Comparison of ENCODE assay signal across 8 mouse cellular contexts in the genomic region with DNA sequence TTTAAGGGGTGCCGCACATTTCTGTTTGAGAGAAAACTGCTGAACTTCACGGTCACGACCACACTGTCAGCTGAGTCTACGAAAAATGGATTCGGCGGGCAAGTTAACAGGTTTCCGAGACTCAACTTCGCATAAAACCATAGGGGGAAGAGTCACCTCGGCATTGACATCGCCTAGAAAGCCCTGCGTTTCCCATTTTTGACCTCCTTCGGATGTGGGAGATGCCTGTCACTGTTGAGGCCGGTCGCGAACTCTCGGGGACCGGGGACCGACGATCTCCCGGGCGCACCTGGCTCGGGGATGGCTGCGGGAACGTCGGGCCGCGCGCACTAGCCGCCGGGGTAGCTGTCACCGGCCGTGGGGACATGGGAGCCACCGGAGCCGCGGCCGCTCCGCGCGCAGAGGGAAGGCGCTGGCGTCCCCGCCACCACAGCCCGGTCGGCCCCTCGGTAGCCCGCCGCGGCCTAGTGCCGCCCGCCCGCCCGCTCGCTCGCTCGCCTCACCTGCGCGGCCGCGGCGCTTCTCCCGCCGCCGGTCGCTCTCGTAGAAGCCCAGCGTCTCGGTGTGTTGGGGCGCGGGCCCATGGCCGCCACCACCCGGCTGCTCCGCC. TPM values are rescaled to one million over a fixed set of nuclear protein-coding genes. Genes with fewer than 3 reads are reported as not detected.
A peak's percentile ranks its signal among the peaks of the same experiment; 100 is the strongest.
DNase-seq lines count a peak whose midpoint lies in the region; ATAC-seq lines count a peak whose summit lies in the region.

No protein-coding gene starts in this region.

- H3K4me2 ChIP-seq in embryonic facial prominence, embryonic 12.5 days (replicated peaks) = peak overlapping the region; percentile 60
- H3K4me2 ChIP-seq in heart, embryonic 14.5 days (ENCODE audit: low read length) = peak overlapping the region; percentile 90
- peak overlapping the region; percentile 81 for H3K4me2 ChIP-seq in limb, embryonic 11.5 days (ENCODE audit: low read depth, severe bottlenecking)
- H3K4me2 ChIP-seq in midbrain, embryonic 11.5 days = peak overlapping the region; percentile 75
- H3K4me2 ChIP-seq in stomach, embryonic 16.5 days (ENCODE audit: low read depth, low read length) = peak overlapping the region; percentile 77

- H3K36me3 ChIP-seq in embryonic facial prominence, embryonic 12.5 days = no peaks in the 10 kb centered on the region
- H3K36me3 ChIP-seq in heart, embryonic 14.5 days (ENCODE audit: control insufficient read depth, insufficient read depth, low read length) = no peaks in the 10 kb centered on the region
- no peaks in the 10 kb centered on the region for H3K36me3 ChIP-seq in limb, embryonic 11.5 days (ENCODE audit: control insufficient read depth, insufficient read depth, low read length)
- no peaks in the 10 kb centered on the region for H3K36me3 ChIP-seq in midbrain, embryonic 11.5 days (ENCODE audit: control insufficient read depth, insufficient read depth, low read length)
- H3K36me3 ChIP-seq in stomach, embryonic 16.5 days (ENCODE audit: control insufficient read depth, insufficient read depth, low read length) = no peaks in the 10 kb centered on the region

- H3K27ac ChIP-seq in embryonic facial prominence, embryonic 12.5 days = peak overlapping the region; percentile 87
- H3K27ac ChIP-seq in heart, embryonic 14.5 days (replicated peaks in 1 of 2; ENCODE audit: control insufficient read depth in 1 of 2, insufficient read depth in 1 of 2, low read depth in 2 of 2, low read length in 2 of 2) = peak overlapping the region; percentile 89 to 93
- peak overlapping the region; percentile 86 for H3K27ac ChIP-seq in limb, embryonic 11.5 days (replicated peaks; ENCODE audit: low read depth, low read length)
- H3K27ac ChIP-seq in midbrain, embryonic 11.5 days (ENCODE audit: low read depth, low read length) = peak overlapping the region; percentile 83
- H3K27ac ChIP-seq in stomach, embryonic 16.5 days (ENCODE audit: low read length) = peak overlapping the region; percentile 84

- peak overlapping the region; percentile 87 for H3K4me3 ChIP-seq in embryonic facial prominence, embryonic 12.5 days
- peak overlapping the region; percentile 96 to 99 for H3K4me3 ChIP-seq in heart, embryonic 14.5 days (ENCODE audit: control insufficient read depth in 1 of 2, insufficient read depth in 1 of 2, low read depth in 1 of 2, low read length in 2 of 2)
- peak overlapping the region; percentile 87 for H3K4me3 ChIP-seq in limb, embryonic 11.5 days (ENCODE audit: low read depth, low read length)
- H3K4me3 ChIP-seq in midbrain, embryonic 11.5 days (ENCODE audit: low read depth, low read length) = peak overlapping the region; percentile 89
- peak overlapping the region; percentile 84 for H3K4me3 ChIP-seq in stomach, embryonic 16.5 days (replicated peaks; ENCODE audit: low read length)

- no peaks in the 10 kb centered on the region for H3K9me3 ChIP-seq in embryonic facial prominence, embryonic 12.5 days
- H3K9me3 ChIP-seq in heart, embryonic 14.5 days (ENCODE audit: control insufficient read depth, low read length) = no peaks in the 10 kb centered on the region
- no peaks in the 10 kb centered on the region for H3K9me3 ChIP-seq in limb, embryonic 11.5 days (ENCODE audit: control insufficient read depth, low read length)
- no peaks in the 10 kb centered on the region for H3K9me3 ChIP-seq in midbrain, embryonic 11.5 days (ENCODE audit: control insufficient read depth, low read length)
- H3K9me3 ChIP-seq in stomach, embryonic 16.5 days (replicated peaks; ENCODE audit: control insufficient read depth, low read length) = no peaks in the 10 kb centered on the region

- ATAC-seq in CD4-positive, CD25-positive, alpha-beta regulatory T cell, adult 4 months = peak; percentile 31
- no peak; the same call in none of the 2 replicates for ATAC-seq in embryonic facial prominence, embryonic 12.5 days (ENCODE audit: insufficient number of reproducible peaks, insufficient read depth, low FRiP score, low TSS enrichment)
- peak; percentile 58; the same call in 1 of the 2 replicates for ATAC-seq in heart, embryonic 14.5 days (ENCODE audit: insufficient number of reproducible peaks, insufficient read depth, low FRiP score, low read depth)
- ATAC-seq in limb, embryonic 11.5 days (ENCODE audit: insufficient number of reproducible peaks, low FRiP score, low TSS enrichment, low read depth) = peak; percentile 78
- no peak; the same call in 1 of the 2 replicates for ATAC-seq in midbrain, embryonic 11.5 days (ENCODE audit: low FRiP score)
- ATAC-seq in stomach, embryonic 16.5 days (ENCODE audit: insufficient read depth, low FRiP score) = peak; percentile 73

- H3K9ac ChIP-seq in embryonic facial prominence, embryonic 12.5 days = peak overlapping the region; percentile 95
- H3K9ac ChIP-seq in heart, embryonic 14.5 days (ENCODE audit: low read length) = peak overlapping the region; percentile 96
- H3K9ac ChIP-seq in limb, embryonic 11.5 days (ENCODE audit: low read length) = peak overlapping the region; percentile 97
- H3K9ac ChIP-seq in midbrain, embryonic 11.5 days (ENCODE audit: low read length) = peak overlapping the region; percentile 96
- peak overlapping the region; percentile 95 for H3K9ac ChIP-seq in stomach, embryonic 16.5 days (ENCODE audit: low read length)

- under 1% methylated on average over 44 of the region's 72 CpGs for WGBS in embryonic facial prominence, embryonic 12.5 days
- under 1% methylated on average over 57 of the region's 72 CpGs for WGBS in heart, embryonic 14.5 days
- under 1% methylated on average over 36 of the region's 72 CpGs for WGBS in limb, embryonic 11.5 days
- under 1% methylated on average over 60 of the region's 72 CpGs for WGBS in midbrain, embryonic 11.5 days
- WGBS in stomach, embryonic 16.5 days = under 1% methylated on average over 68 of the region's 72 CpGs

- DNase-seq in gastrocnemius, adult 18-20 months (ENCODE audit: low spot score) = peak; percentile 9
- DNase-seq in gastrocnemius, adult 8-10 months (ENCODE audit: low spot score in 2 of 2) = no peak
- peak; percentile 56 for DNase-seq in limb, embryonic 11.5 days (ENCODE audit: low spot score)
- DNase-seq in midbrain, embryonic 11.5 days (ENCODE audit: low spot score, missing footprints) = peak; percentile 95

- peaks cover 28% of the 10 kb centered on the region; the same call in 1 of the 2 replicates for H3K4me1 ChIP-seq in embryonic facial prominence, embryonic 12.5 days
- peaks cover 4 to 29% of the 10 kb centered on the region in 2 experiments; a peak in 3 of 4 replicates for H3K4me1 ChIP-seq in heart, embryonic 14.5 days (ENCODE audit: control insufficient read depth in 2 of 2, insufficient read depth in 2 of 2, low read length in 2 of 2)
- H3K4me1 ChIP-seq in limb, embryonic 11.5 days (ENCODE audit: control insufficient read depth, insufficient read depth, low read length) = peaks cover 9% of the 10 kb centered on the region; the same call in 1 of the 2 replicates
- peaks cover 25% of the 10 kb centered on the region for H3K4me1 ChIP-seq in midbrain, embryonic 11.5 days (ENCODE audit: control insufficient read depth, insufficient read depth, low read length)
- H3K4me1 ChIP-seq in stomach, embryonic 16.5 days (ENCODE audit: control insufficient read depth, insufficient read depth, low read length) = peaks cover 17% of the 10 kb centered on the region

- H3K27me3 ChIP-seq in embryonic facial prominence, embryonic 12.5 days = no peaks in the 10 kb centered on the region
- no peaks in the 10 kb centered on the region for H3K27me3 ChIP-seq in heart, embryonic 14.5 days (ENCODE audit: control insufficient read depth, insufficient read depth, low read length)
- no peaks in the 10 kb centered on the region for H3K27me3 ChIP-seq in limb, embryonic 11.5 days (ENCODE audit: control insufficient read depth, insufficient read depth, low read length)
- H3K27me3 ChIP-seq in midbrain, embryonic 11.5 days (ENCODE audit: control insufficient read depth, insufficient read depth, low read length) = no peaks in the 10 kb centered on the region
- no peaks in the 10 kb centered on the region for H3K27me3 ChIP-seq in stomach, embryonic 16.5 days (ENCODE audit: control insufficient read depth, insufficient read depth, low read length)

RNA-seq across cellular contexts. Expression of a gene that starts 0.4 kb away (rescaled TPM):
- 10 to 100 TPM; 39.8 to 41.2 TPM for total RNA-seq in gastrocnemius, adult 18-20 months (2021)
- total RNA-seq in gastrocnemius, adult 8-10 months (2022) = 10 to 100 TPM; 38.3 to 45.8 (median 41.1) TPM
- polyA plus RNA-seq in CD4-positive, CD25-positive, alpha-beta regulatory T cell, adult 4 months (2017; shearing (Covaris generic)) = 10 to 100 TPM; 12.8 to 17.0 TPM
- polyA plus RNA-seq in embryonic facial prominence, embryonic 12.5 days (2016; fragmentation: Nextera tagmentation; extraction: Ambion mirVana) = 39.2 and 40.5 TPM in 2 replicates
- 25.6 and 26.1 TPM in 2 replicates for polyA plus RNA-seq in heart, embryonic 14.5 days (2014; fragmentation: Nextera tagmentation; extraction: Ambion mirVana)
- polyA plus RNA-seq in limb, embryonic 11.5 days (2014; fragmentation: Nextera tagmentation; extraction: Ambion mirVana) = 35.3 and 36.1 TPM in 2 replicates
- 27.8 and 30.3 TPM in 2 replicates for polyA plus RNA-seq in midbrain, embryonic 11.5 days (2014; fragmentation: Nextera tagmentation; extraction: Ambion mirVana)
- 28.4 and 31.7 TPM in 2 replicates for polyA plus RNA-seq in stomach, embryonic 16.5 days (2015; fragmentation: Nextera tagmentation; extraction: Ambion mirVana)

Comparison
In these comparisons a context has a peak if more than half of its experiments do, and no peak if none do; other contexts are left out.
1. DNase-seq: peak in gastrocnemius, adult 18-20 months (single experiment), limb, embryonic 11.5 days (single experiment) and midbrain, embryonic 11.5 days (single experiment); none in gastrocnemius, adult 8-10 months (0 of 2).
2. ATAC-seq: peak in CD4-positive, CD25-positive, alpha-beta regulatory T cell, adult 4 months (single experiment), heart, embryonic 14.5 days (single experiment), limb, embryonic 11.5 days (single experiment) and stomach, embryonic 16.5 days (single experiment); none in embryonic facial prominence, embryonic 12.5 days (single experiment) and midbrain, embryonic 11.5 days (single experiment).
3. Peak in every context shown above with its lines, with median percentiles within 50 percentile points of each other: H3K27ac ChIP-seq, H3K4me2 ChIP-seq, H3K4me3 ChIP-seq and H3K9ac ChIP-seq.